Mouse (Mus musculus): Measurements from ENCODE around the gene Slamf1.
"Not testable (repeated sequence)": the region's sequence is repeated elsewhere in the genome, so short reads cannot be mapped to it uniquely, and the experiment has no call there.

Slamf1 gene

GRCm38 (mm10) chr1:171799648-171800047 is 32.7 kb downstream of the Slamf1 start:
- DNase-seq (ENCODE audit: low read depth, low spot score), result no peak

- DNase-seq (ENCODE audit: low read depth, low spot score), result not testable (repeated sequence)
Observed at GRCm38 (mm10) chr1:171811048-171811447, 44.1 kb downstream of the Slamf1 start.

GRCm38 (mm10) chr1:171815545-171816439 is 48.9 kb downstream of the Slamf1 start:
- peak; percentile 81 for DNase-seq (ENCODE audit: low read depth, low spot score)

- DNase-seq (ENCODE audit: low read depth, low spot score), result no peak
Observed at GRCm38 (mm10) chr1:171816991-171817390, 50.1 kb downstream of the Slamf1 start.

- no peak for DNase-seq (ENCODE audit: low read depth, low spot score)
Observed at GRCm38 (mm10) chr1:171821331-171821730, 54.4 kb downstream of the Slamf1 start.

GRCm38 (mm10) chr1:171825462-171825861 is 58.5 kb downstream of the Slamf1 start:
- peak; percentile 24 for DNase-seq (ENCODE audit: low read depth, low spot score)

- peak; percentile 60 for DNase-seq (ENCODE audit: low read depth, low spot score)
Observed at GRCm38 (mm10) chr1:171826164-171826563, 59.2 kb downstream of the Slamf1 start.

GRCm38 (mm10) chr1:171827674-171828073 is 60.7 kb downstream of the Slamf1 start:
- DNase-seq (ENCODE audit: low read depth, low spot score), result peak; percentile 78

GRCm38 (mm10) chr1:171839488-171839887 is 72.6 kb downstream of the Slamf1 start, which contains the start of gene Cd84:
Gene Cd84, plus strand, starts transcription at chr1:171839697.
- no peak for DNase-seq (ENCODE audit: low read depth, low spot score)

GRCm38 (mm10) chr1:171840450-171841023 is 73.6 kb downstream of the Slamf1 start:
- peak; percentile 72 for DNase-seq (ENCODE audit: low read depth, low spot score)

- peak; percentile 73 for DNase-seq (ENCODE audit: low read depth, low spot score)
Observed at GRCm38 (mm10) chr1:171845035-171845754, 78.3 kb downstream of the Slamf1 start.

GRCm38 (mm10) chr1:171848201-171848600 is 81.3 kb downstream of the Slamf1 start:
- no peak for DNase-seq (ENCODE audit: low read depth, low spot score)

GRCm38 (mm10) chr1:171848757-171849156 is 81.8 kb downstream of the Slamf1 start:
- DNase-seq (ENCODE audit: low read depth, low spot score), result no peak

GRCm38 (mm10) chr1:171849454-171849853 is 82.5 kb downstream of the Slamf1 start:
- peak; percentile 32 for DNase-seq (ENCODE audit: low read depth, low spot score)
